Mouse (Mus musculus) heart, postnatal 0 days (tissue): ENCODE measurements at regions not wholly inside any gene's neighbourhood (a gene's known extent, or its start where the extent isn't known, plus 50 kb on each side); places are given as distances from the start of the nearest gene placed in this dataset.
A peak's percentile ranks its signal among the peaks of the same experiment; 100 is the strongest.
"Not testable (repeated sequence)": the region's sequence is repeated elsewhere in the genome, so short reads cannot be mapped to it uniquely, and the experiment has no call there.

Experiments
- ATAC-seq: fragments of 200-750 bp; cut with Nextera tagmentation; 2 replicates; pipeline ENCODE4 v1.8.0; 2017; ENCODE audit warnings: low read depth, moderate number of reproducible peaks, moderate library complexity; ENCODE audit not compliant: insufficient read depth
- DNase-seq: peaks from one replicate; pipeline ENCODE4 v3.0.0-alpha.2; 2016; ENCODE audit warnings: low spot score
- H3K27ac ChIP-seq: fragments of 300-500 bp; sonication (generic); 2 replicates; pipeline ENCODE4 v1.5.1; 2014; ENCODE audit warnings: low read depth, mild to moderate bottlenecking
- H3K27me3 ChIP-seq: fragments of 300-500 bp; sonication (generic); 2 replicates; pipeline ENCODE4 v1.6.1; 2014; ENCODE audit warnings: low read length, mixed read lengths; ENCODE audit not compliant: control insufficient read depth, insufficient read depth
- H3K36me3 ChIP-seq: fragments of 300-500 bp; sonication (generic); replicated peaks from 2 replicates; pipeline ENCODE4 v1.6.1; 2014; ENCODE audit warnings: low read length, mixed read lengths; ENCODE audit not compliant: control insufficient read depth, insufficient read depth
- H3K4me1 ChIP-seq: fragments of 300-500 bp; sonication (generic); 2 replicates; pipeline ENCODE4 v1.6.1; 2014; ENCODE audit warnings: antibody characterized with exemption; ENCODE audit not compliant: control insufficient read depth, insufficient read depth
- H3K4me2 ChIP-seq: fragments of 300-500 bp; sonication (generic); 2 replicates; pipeline ENCODE4 v1.6.1; 2014; ENCODE audit warnings: low read depth, mild to moderate bottlenecking, low read length, moderate library complexity
- H3K4me3 ChIP-seq: fragments of 300-500 bp; sonication (generic); 2 replicates; pipeline ENCODE4 v1.5.1; 2014; ENCODE audit warnings: low read depth, low read length
- H3K9ac ChIP-seq: fragments of 300-500 bp; sonication (generic); replicated peaks from 2 replicates; pipeline ENCODE4 v1.6.1; 2014; ENCODE audit warnings: low read depth, low read length, mixed read lengths
- H3K9me3 ChIP-seq: fragments of 300-500 bp; sonication (generic); replicated peaks from 2 replicates; pipeline ENCODE4 v1.6.1; 2016; ENCODE audit warnings: low read length; ENCODE audit not compliant: control insufficient read depth
- CTCF ChIP-seq: IDR thresholded peaks from 2 replicates; pipeline ENCODE4 v1.5.1; 2016; ENCODE audit warnings: antibody characterized with exemption, control low read depth, low read depth
- EP300 ChIP-seq: IDR thresholded peaks from 2 replicates; pipeline ENCODE4 v1.6.1; 2016; ENCODE audit warnings: antibody characterized with exemption, low read depth
- WGBS: fragments of 180-500 bp; shearing (Covaris S2); extraction: QIAGEN DNeasy Blood & Tissue Kit; methylation state at CpG from one replicate; pipeline ENCODE4 v1.1.7; 2014; 5-methylcytosine and 5-hydroxymethylcytosine counted together

DNA sequence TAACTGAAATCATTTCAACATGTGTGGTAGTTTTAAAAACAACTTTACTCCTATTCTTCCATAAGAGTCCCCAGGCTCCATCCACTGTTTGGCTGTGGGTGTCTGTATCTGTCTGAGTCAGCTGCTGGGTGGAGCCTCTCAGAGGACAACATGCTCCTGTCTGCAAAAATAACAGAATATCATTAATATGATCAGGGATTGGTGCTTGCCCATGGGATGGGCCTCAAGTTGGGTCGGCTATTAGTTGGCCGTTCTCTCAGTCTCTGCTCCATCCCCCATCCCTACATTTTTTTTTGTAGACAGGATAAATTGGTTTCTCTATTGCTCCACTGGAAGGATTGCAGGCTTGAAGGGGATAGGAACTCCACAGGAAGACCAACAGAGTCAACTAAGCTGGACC is 108.5 kb upstream of the Fgf16 start:
- H3K36me3 ChIP-seq, ATAC-seq, H3K4me2 ChIP-seq, H3K27ac ChIP-seq, H3K4me3 ChIP-seq, H3K4me1 ChIP-seq, DNase-seq, H3K9me3 ChIP-seq, H3K9ac ChIP-seq, H3K27me3 ChIP-seq: not testable (repeated sequence)
- WGBS = 72% methylated on average over 2 of the region's 2 CpGs

DNA sequence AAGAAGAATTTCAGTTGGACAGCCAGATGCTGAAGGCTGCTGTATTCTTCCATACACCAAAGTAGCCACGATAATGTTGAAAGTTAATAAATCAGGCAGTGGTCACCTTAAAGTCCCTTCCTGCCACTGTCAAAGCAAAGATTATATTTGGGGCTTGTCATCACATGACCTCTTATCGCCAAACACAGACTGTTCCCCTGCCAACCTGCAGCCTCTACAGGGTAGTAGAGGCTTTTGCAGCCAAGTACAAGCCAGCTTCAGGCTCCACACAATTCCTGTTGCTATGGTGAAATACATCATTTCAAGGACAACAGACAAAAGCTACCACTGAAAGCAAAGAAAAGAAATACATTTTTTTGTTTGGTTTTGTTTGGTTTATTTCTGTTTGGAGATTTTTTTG is 93.5 kb upstream of the Fgf16 start:
- Histone ChIP-seq H3K27me3 (no peaks in the 10 kb centered on the region), H3K4me1 (no peaks in the 10 kb centered on the region), H3K4me3 (no peak overlapping the region), H3K4me2 (no peak overlapping the region), H3K27ac (no peak overlapping the region), H3K9me3 (no peaks in the 10 kb centered on the region), H3K36me3 (no peaks in the 10 kb centered on the region), H3K9ac (no peak overlapping the region)
- no peak for TF ChIP-seq CTCF
- no peak for TF ChIP-seq EP300
- DNase-seq (no peak), ATAC-seq (peak; percentile 73)
- WGBS = 34% methylated on average over 2 of the region's 2 CpGs

DNA sequence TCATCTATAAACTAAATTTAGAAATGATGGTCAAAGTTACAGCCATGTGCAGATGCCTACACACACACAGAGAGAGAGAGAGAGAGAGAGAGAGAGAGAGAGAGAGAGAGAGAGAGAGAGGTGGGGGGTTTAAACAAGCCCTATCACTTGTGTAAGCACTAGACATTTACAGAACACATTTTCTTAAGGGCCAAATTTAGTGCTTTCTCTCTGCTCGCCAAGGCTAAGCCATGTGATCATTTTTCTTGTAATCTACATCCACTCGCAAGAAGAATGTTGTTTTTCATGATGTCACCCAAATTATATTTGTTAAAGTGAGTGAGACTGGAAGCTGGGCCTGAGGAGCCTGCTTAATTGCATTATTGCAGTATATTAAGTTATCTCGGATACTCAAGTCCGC is 92.8 kb upstream of the Fgf16 start:
- Histone ChIP-seq H3K4me3 (no peak overlapping the region), H3K36me3 (no peaks in the 10 kb centered on the region), H3K9me3 (no peaks in the 10 kb centered on the region), H3K27me3 (no peaks in the 10 kb centered on the region), H3K4me2 (no peak overlapping the region), H3K9ac (no peak overlapping the region), H3K27ac (peak overlapping the region; percentile 57; the same call in 1 of the 2 replicates), H3K4me1 (no peaks in the 10 kb centered on the region)
- TF ChIP-seq EP300 (no peak), CTCF (no peak)
- WGBS = 40% methylated on average over 4 of the region's 4 CpGs
- ATAC-seq (peak; percentile 66), DNase-seq (peak; percentile 56)

DNA sequence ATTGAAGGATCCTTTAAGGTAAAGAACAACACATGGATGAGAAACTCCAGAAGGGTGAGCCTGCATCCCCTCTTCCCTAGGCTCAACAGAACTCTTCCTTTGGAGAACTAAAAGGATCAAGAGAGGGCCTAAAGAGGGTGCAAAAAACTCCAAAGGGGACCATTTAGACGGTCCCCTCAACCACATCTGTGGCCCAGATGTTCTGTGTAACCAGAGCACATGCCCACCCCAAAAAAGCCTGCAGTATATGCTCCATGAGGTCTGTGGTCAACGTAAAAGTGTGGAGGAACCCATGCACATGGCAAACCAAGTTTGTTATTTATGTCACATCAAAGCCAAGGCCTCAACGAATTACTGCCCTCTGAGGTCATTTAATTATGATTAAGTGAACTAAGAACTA is 89.2 kb upstream of the Fgf16 start:
- Histone ChIP-seq H3K9ac (no peak overlapping the region), H3K4me3 (no peak overlapping the region), H3K27ac (no peak overlapping the region), H3K4me1 (no peaks in the 10 kb centered on the region), H3K9me3 (no peaks in the 10 kb centered on the region), H3K36me3 (no peaks in the 10 kb centered on the region), H3K4me2 (no peak overlapping the region), H3K27me3 (no peaks in the 10 kb centered on the region)
- DNase-seq (no peak), ATAC-seq (no peak)
- 57% methylated on average over 3 of the region's 3 CpGs for WGBS
- TF ChIP-seq CTCF (no peak), EP300 (no peak)

DNA sequence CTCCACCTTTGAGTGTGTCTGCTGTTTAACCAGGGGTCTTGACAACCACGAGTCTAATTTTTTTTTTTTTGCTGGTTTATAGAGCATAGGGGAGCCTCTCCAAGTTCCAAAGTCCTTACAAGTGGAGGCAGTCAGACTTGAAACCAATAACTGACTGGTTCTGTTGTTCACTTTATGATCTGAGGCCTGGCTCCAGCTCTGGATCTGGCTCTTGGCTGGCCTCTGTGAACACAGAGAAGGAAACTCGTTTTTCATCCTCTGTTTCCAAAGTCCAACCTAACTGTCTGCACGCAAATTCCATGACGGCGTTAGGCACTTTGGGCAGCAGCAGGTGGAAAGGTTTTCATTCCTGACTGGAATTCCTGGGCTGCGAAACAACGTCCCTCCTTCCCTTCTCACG is 80.4 kb upstream of the Fgf16 start:
- Histone ChIP-seq H3K36me3 (no peaks in the 10 kb centered on the region), H3K27ac (peak overlapping the region; percentile 66), H3K4me2 (no peak overlapping the region), H3K9me3 (no peaks in the 10 kb centered on the region), H3K27me3 (no peaks in the 10 kb centered on the region), H3K4me1 (no peaks in the 10 kb centered on the region), H3K9ac (no peak overlapping the region), H3K4me3 (no peak overlapping the region)
- DNase-seq = no peak
- 42% methylated on average over 8 of the region's 8 CpGs for WGBS
- no peak for ATAC-seq
- TF ChIP-seq CTCF (no peak), EP300 (no peak)

DNA sequence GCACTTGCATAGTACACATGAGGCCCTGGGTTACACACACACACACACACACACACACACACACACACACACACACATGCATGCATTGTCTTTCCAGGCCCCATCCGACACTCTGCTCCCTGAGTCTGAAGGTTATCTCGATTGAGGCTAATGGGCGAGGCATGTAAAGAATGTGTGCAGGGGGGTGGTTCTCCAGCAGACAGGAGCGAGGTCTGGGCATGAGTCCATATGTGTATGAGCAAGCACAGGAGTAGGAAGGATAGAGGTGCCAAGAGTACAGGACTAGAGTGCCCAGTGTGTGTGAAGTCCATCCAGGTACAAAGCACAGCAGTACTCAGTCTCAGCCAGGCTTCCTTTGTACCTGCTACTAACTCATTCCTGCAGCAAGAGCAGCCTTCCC is 79.6 kb upstream of the Fgf16 start:
- ATAC-seq (peak; percentile 97), DNase-seq (peak; percentile 78)
- TF ChIP-seq CTCF (no peak), EP300 (peak; percentile 67; the same call in 1 of the 2 replicates)
- H3K9ac ChIP-seq = no peak overlapping the region
- H3K4me3 ChIP-seq = no peak overlapping the region
- H3K4me2 ChIP-seq = no peak overlapping the region
- H3K4me1 ChIP-seq = no peaks in the 10 kb centered on the region
- no peaks in the 10 kb centered on the region for H3K27me3 ChIP-seq
- no peaks in the 10 kb centered on the region for H3K9me3 ChIP-seq
- WGBS = 30% methylated on average over 4 of the region's 4 CpGs
- no peaks in the 10 kb centered on the region for H3K36me3 ChIP-seq
- peak overlapping the region; percentile 58 for H3K27ac ChIP-seq
